Mouse (Mus musculus) neural tube, embryonic 15.5 days (tissue): ENCODE measurements around the gene Efcab8. TPM values are rescaled to one million over a fixed set of nuclear protein-coding genes. Genes with fewer than 3 reads are reported as not detected.
"Not testable (repeated sequence)": the region's sequence is repeated elsewhere in the genome, so short reads cannot be mapped to it uniquely, and the experiment has no call there.

Experiments used
- ATAC-seq: fragments of 200-750 bp; cut with Nextera tagmentation; 2 replicates; pipeline ENCODE4 v1.8.0; 2017; ENCODE audit warnings: mild to moderate bottlenecking, moderate TSS enrichment, moderate library complexity; ENCODE audit not compliant: low FRiP score
- H3K27ac ChIP-seq: fragments of 300-500 bp; sonication (generic); replicated peaks from 2 replicates; pipeline ENCODE4 v1.5.1; 2015; ENCODE audit warnings: mild to moderate bottlenecking, inconsistent platforms
- H3K27me3 ChIP-seq: fragments of 300-500 bp; sonication (generic); replicated peaks from 2 replicates; pipeline ENCODE4 v1.6.1; 2015; ENCODE audit warnings: inconsistent platforms
- H3K36me3 ChIP-seq: fragments of 300-500 bp; sonication (generic); 2 replicates; pipeline ENCODE4 v1.6.1; 2015; ENCODE audit warnings: inconsistent platforms
- H3K4me1 ChIP-seq: fragments of 300-500 bp; sonication (generic); 2 replicates; pipeline ENCODE4 v1.6.1; 2015; ENCODE audit warnings: inconsistent platforms
- H3K4me2 ChIP-seq: fragments of 300-500 bp; sonication (generic); 2 replicates; pipeline ENCODE4 v1.6.1; 2015; ENCODE audit warnings: inconsistent platforms, mild to moderate bottlenecking, moderate library complexity
- H3K4me3 ChIP-seq: fragments of 300-500 bp; sonication (generic); replicated peaks from 2 replicates; pipeline ENCODE4 v1.5.1; 2015; ENCODE audit warnings: mild to moderate bottlenecking, inconsistent platforms
- H3K9ac ChIP-seq: fragments of 300-500 bp; sonication (generic); replicated peaks from 2 replicates; pipeline ENCODE4 v1.6.1; 2015; ENCODE audit warnings: mild to moderate bottlenecking, inconsistent platforms
- H3K9me3 ChIP-seq: fragments of 300-500 bp; sonication (generic); replicated peaks from 2 replicates; pipeline ENCODE4 v1.6.1; 2016; ENCODE audit warnings: inconsistent platforms
- WGBS: fragments of 180-500 bp; shearing (Covaris S2); methylation state at CpG from one replicate; pipeline ENCODE4 v1.1.7; 2015; ENCODE audit warnings: mixed read lengths; 5-methylcytosine and 5-hydroxymethylcytosine counted together
- polyA plus RNA-seq: library from polyadenylated mRNA; unstranded; fragments of >200 nt; fragmentation: Nextera tagmentation; extraction: Ambion mirVana; gene quantifications from 2 replicates; pipeline ENCODE4 v1.2.1, GENCODE M21; 2015

Gene Efcab8
- polyA plus RNA-seq, 1 experiment from 2014 or later, result not detected

DNA sequence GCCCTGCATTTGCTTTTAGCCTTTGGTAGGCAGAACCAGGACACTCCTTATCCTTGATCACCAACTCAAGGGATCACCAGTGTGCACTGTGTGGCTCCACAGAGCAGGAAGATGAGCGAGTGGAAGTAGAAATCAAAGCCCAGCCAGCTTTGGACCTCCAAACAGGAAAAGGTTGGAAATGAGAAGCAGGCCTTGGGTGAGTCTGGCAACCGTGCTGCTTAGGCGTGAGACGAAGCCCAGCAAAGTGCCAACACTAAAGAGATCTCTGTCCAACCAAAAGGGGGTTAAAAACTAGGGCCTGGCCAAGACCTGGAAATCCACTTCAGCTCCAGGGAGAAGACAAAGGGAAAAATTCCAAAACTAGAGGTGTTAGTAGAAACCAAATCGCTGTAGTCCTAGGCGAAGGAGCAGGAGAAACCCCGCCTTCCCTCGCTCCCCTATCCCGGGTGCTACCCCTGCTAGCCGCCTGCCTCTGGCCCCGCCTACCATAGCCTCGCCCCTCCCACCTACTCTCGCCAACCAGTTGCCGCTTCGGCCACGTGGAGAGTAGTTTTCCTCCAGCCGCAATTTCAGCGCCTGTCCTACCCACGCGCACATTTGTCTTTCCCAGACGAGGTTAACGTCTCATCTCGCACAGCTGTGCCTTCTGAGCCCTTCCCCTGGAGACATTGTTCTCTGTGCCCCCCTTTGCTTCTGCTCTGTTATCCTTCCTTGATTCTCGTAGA, 931 bp upstream of the Efcab8 start:
- H3K27me3 ChIP-seq, result no peaks in the 10 kb centered on the region
- peaks cover 12% of the 10 kb centered on the region for H3K4me1 ChIP-seq
- peak overlapping the region; percentile 78 for H3K4me2 ChIP-seq
- H3K9me3 ChIP-seq, result no peaks in the 10 kb centered on the region
- WGBS, result 18% methylated on average over 24 of the region's 24 CpGs
- H3K4me3 ChIP-seq, result peak overlapping the region; percentile 39
- H3K27ac ChIP-seq, result no peak overlapping the region
- peak; percentile 87 for ATAC-seq
- H3K9ac ChIP-seq, result peak overlapping the region; percentile 3; the same call in 1 of the 2 replicates
- H3K36me3 ChIP-seq, result peaks cover 6% of the 10 kb centered on the region

DNA sequence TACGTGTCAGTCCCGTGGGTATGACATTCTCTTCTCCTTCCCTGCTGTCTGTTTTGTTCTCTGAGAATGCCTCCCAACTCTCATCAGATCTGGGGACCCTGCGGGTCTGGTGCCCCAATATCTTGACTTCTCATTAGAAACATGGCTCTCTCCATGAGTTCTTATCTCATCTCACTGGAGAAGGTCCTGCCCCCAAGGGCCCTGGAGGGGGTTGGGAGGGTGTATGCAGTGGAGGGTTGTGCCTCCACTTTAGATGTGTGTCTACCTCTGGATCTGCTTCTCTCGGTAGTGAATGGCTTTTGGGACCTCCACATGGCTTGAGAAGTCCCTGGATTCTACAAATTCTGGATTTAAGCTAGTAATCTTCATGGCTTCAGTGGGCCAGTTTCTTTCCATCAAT, 1.4 kb downstream of the Efcab8 start:
- Histone ChIP-seq H3K27ac (no peak overlapping the region), H3K9me3 (no peaks in the 10 kb centered on the region), H3K4me1 (peaks cover 12% of the 10 kb centered on the region), H3K4me2 (no peak overlapping the region), H3K4me3 (no peak overlapping the region), H3K36me3 (no peaks in the 10 kb centered on the region; the same call in 1 of the 2 replicates), H3K27me3 (no peaks in the 10 kb centered on the region), H3K9ac (no peak overlapping the region)
- 94% methylated on average over 4 of the region's 4 CpGs for WGBS
- ATAC-seq, result no peak

- H3K36me3 ChIP-seq, result no peaks in the 10 kb centered on the region
- H3K27me3 ChIP-seq, result no peaks in the 10 kb centered on the region
- no peak overlapping the region for H3K27ac ChIP-seq
- no peaks in the 10 kb centered on the region for H3K9me3 ChIP-seq
- 94% methylated on average over 2 of the region's 2 CpGs for WGBS
- H3K4me2 ChIP-seq, result no peak overlapping the region
- no peak for ATAC-seq
- H3K4me3 ChIP-seq, result no peak overlapping the region
- H3K4me1 ChIP-seq, result no peaks in the 10 kb centered on the region
- no peak overlapping the region for H3K9ac ChIP-seq
These were observed 4.9 kb downstream of the Efcab8 start for GRCm38 (mm10) chr2:153784668-153785067.

DNA sequence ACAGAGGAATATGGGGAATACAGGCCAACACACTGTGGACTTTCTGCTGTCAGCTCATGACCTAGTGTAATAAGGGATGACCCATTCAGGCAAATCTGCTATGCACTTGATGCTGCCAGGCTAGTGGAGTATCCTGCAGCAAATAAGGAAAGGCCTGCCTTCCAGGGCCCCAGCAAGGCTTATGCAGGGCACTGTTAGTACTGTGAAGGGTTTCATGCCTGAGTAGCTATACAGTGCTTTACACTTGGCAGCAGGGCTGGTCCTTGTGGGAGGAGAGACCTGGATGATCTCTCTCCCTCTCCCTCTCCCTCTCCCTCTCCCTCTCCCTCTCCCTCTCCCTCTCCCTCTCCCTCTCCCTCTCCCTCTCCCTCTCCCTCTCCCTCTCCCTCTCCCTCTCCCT, 13.6 kb downstream of the Efcab8 start:
- H3K4me2 ChIP-seq, result no peak overlapping the region
- H3K4me1 ChIP-seq, result no peaks in the 10 kb centered on the region
- ATAC-seq, result no peak
- no peak overlapping the region for H3K27ac ChIP-seq
- no peaks in the 10 kb centered on the region for H3K36me3 ChIP-seq
- no peak overlapping the region for H3K9ac ChIP-seq
- H3K9me3 ChIP-seq, result no peaks in the 10 kb centered on the region
- no peaks in the 10 kb centered on the region for H3K27me3 ChIP-seq
- no peak overlapping the region for H3K4me3 ChIP-seq

DNA sequence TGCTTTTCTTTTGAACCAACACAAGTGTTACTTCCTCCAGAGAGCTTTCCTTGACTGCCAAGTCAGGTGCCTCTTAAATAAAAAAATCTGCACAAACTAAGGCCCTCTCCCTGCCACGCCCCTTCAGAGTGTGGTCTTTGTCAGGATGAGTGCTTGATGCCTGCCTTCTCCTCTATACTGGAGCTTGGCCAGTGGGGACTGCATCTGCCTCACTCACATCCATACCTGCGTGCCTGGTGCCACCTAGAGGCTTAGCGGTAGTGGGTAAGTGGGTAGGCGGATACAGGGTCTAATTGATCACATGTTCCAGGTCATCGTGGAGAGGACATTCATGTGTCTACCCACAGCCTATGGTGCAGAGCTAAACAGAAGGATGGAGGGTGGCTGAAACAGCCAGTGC, 15.4 kb downstream of the Efcab8 start:
- H3K4me1 ChIP-seq, result no peaks in the 10 kb centered on the region
- 62% methylated on average over 5 of the region's 5 CpGs for WGBS
- no peak overlapping the region for H3K9ac ChIP-seq
- no peak overlapping the region for H3K4me2 ChIP-seq
- no peaks in the 10 kb centered on the region for H3K27me3 ChIP-seq
- H3K27ac ChIP-seq, result no peak overlapping the region
- ATAC-seq, result no peak
- H3K9me3 ChIP-seq, result no peaks in the 10 kb centered on the region
- no peak overlapping the region for H3K4me3 ChIP-seq
- no peaks in the 10 kb centered on the region for H3K36me3 ChIP-seq

- not testable (repeated sequence) for H3K27me3 ChIP-seq, H3K9me3 ChIP-seq, H3K4me2 ChIP-seq, H3K27ac ChIP-seq, H3K4me1 ChIP-seq, H3K36me3 ChIP-seq, H3K4me3 ChIP-seq, H3K9ac ChIP-seq, ATAC-seq
These were observed 27.7 kb downstream of the Efcab8 start for GRCm38 (mm10) chr2:153807464-153807863.

GRCm38 (mm10) chr2:153808146-153808545, 28.4 kb downstream of the Efcab8 start:
- no peak overlapping the region for H3K27ac ChIP-seq
- ATAC-seq, result no peak
- no peak overlapping the region for H3K4me2 ChIP-seq
- no peaks in the 10 kb centered on the region for H3K4me1 ChIP-seq
- no peaks in the 10 kb centered on the region for H3K9me3 ChIP-seq
- no peak overlapping the region for H3K4me3 ChIP-seq
- H3K36me3 ChIP-seq, result no peaks in the 10 kb centered on the region
- 74% methylated on average over 8 of the region's 8 CpGs for WGBS
- no peaks in the 10 kb centered on the region for H3K27me3 ChIP-seq
- H3K9ac ChIP-seq, result no peak overlapping the region

GRCm38 (mm10) chr2:153808841-153809240, 29.1 kb downstream of the Efcab8 start:
- H3K4me2 ChIP-seq, result no peak overlapping the region
- no peak overlapping the region for H3K27ac ChIP-seq
- WGBS, result 89% methylated on average over 6 of the region's 6 CpGs
- H3K27me3 ChIP-seq, result no peaks in the 10 kb centered on the region
- no peaks in the 10 kb centered on the region for H3K9me3 ChIP-seq
- H3K36me3 ChIP-seq, result no peaks in the 10 kb centered on the region
- no peak overlapping the region for H3K4me3 ChIP-seq
- no peak for ATAC-seq
- H3K4me1 ChIP-seq, result no peaks in the 10 kb centered on the region
- no peak overlapping the region for H3K9ac ChIP-seq

- no peak for ATAC-seq
- H3K9ac ChIP-seq, result no peak overlapping the region
- H3K4me2 ChIP-seq, result no peak overlapping the region
- no peak overlapping the region for H3K4me3 ChIP-seq
- no peaks in the 10 kb centered on the region for H3K9me3 ChIP-seq
- WGBS, result 83% methylated on average over 3 of the region's 3 CpGs
- H3K27me3 ChIP-seq, result no peaks in the 10 kb centered on the region
- no peaks in the 10 kb centered on the region for H3K4me1 ChIP-seq
- no peaks in the 10 kb centered on the region for H3K36me3 ChIP-seq
- H3K27ac ChIP-seq, result no peak overlapping the region
These were observed 30.2 kb downstream of the Efcab8 start for GRCm38 (mm10) chr2:153809921-153810320.

DNA sequence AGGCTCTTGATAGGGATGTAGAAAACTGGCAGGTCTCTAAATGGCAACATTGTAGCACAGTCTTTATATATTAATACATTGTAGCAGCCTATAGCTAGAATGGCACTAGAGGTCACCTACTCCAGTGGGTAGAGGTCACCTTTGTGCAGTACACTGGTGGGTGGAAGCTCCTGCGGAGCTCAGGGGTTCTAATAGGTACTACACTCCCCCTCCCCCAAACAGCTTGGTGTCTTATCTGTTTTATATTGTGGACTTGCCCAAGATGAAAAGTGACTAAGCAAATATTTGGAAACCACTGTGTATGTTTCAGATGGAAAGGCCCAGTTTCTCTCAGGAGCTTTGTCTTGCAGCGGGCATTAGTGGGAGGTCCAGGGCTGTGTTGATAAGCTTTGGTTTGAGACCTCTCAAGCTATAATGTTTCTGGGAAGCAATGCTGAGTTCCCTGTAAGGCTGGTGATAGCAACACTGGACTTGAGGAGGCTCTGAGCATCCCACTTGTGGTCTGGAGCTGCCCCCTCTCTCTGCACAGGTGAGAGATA, 42.3 kb downstream of the Efcab8 start:
- H3K27me3 ChIP-seq, result no peaks in the 10 kb centered on the region
- H3K4me3 ChIP-seq, result no peak overlapping the region
- WGBS, result 97% methylated on average over 2 of the region's 2 CpGs
- H3K27ac ChIP-seq, result no peak overlapping the region
- no peak overlapping the region for H3K4me2 ChIP-seq
- no peak overlapping the region for H3K9ac ChIP-seq
- ATAC-seq, result no peak
- no peaks in the 10 kb centered on the region for H3K4me1 ChIP-seq
- no peaks in the 10 kb centered on the region for H3K36me3 ChIP-seq
- H3K9me3 ChIP-seq, result no peaks in the 10 kb centered on the region

DNA sequence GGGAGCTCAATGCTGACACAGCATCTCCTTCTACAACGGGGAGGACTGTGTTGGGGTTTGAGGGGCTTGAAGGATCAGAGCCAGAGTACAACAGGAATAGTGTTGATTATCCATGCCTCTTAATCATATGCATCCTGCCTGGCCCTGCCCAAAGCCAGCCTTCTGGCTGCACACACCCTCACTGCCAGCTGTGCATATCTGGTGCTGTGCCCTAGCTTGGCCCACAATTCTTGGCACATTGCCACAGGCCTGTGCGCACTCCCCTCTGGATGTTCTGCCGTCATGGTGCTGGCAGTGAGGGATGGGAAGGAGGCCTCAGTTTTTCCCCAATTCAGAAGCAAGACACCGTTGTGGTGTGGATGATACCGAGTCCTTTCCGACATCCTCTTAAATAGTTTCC, 44.9 kb downstream of the Efcab8 start:
- H3K36me3 ChIP-seq, result no peaks in the 10 kb centered on the region
- 62% methylated on average over 6 of the region's 6 CpGs for WGBS
- no peak overlapping the region for H3K9ac ChIP-seq
- no peak overlapping the region for H3K27ac ChIP-seq
- no peak overlapping the region for H3K4me3 ChIP-seq
- no peak for ATAC-seq
- H3K27me3 ChIP-seq, result no peaks in the 10 kb centered on the region
- H3K4me1 ChIP-seq, result no peaks in the 10 kb centered on the region
- H3K4me2 ChIP-seq, result no peak overlapping the region
- H3K9me3 ChIP-seq, result no peaks in the 10 kb centered on the region

GRCm38 (mm10) chr2:153825900-153826299, 46.2 kb downstream of the Efcab8 start:
- H3K4me2 ChIP-seq, H3K9me3 ChIP-seq, H3K27ac ChIP-seq, H3K9ac ChIP-seq, H3K4me1 ChIP-seq, H3K27me3 ChIP-seq, H3K36me3 ChIP-seq, H3K4me3 ChIP-seq, ATAC-seq: not testable (repeated sequence)
- 72% methylated on average over 32 of the region's 32 CpGs for WGBS
